Mouse (Mus musculus) small intestine, adult 2 months (tissue): ENCODE results near the gene Zswim9.

Source experiments
- CTCF ChIP-seq: fragments of 200-500 bp; IDR thresholded peaks from 2 replicates; pipeline ENCODE4 v1.5.1; 2012; ENCODE audit warnings: low read depth, mild to moderate bottlenecking, control low read depth, inconsistent platforms, low read length, moderate library complexity, mixed read lengths; ENCODE audit not compliant: insufficient replicate concordance, insufficient read length; ENCODE audit errors: extremely low read depth
- POLR2A ChIP-seq: fragments of 200-500 bp; IDR thresholded peaks from 2 replicates; pipeline ENCODE4 v1.6.1; 2012; ENCODE audit warnings: low read depth, mild to moderate bottlenecking, control low read depth, inconsistent platforms, low read length, moderate library complexity

GRCm38 (mm10) chr7:13212720-13213119 lies 65.8 kb downstream of the Zswim9 start, which contains the start of gene Vmn1r89:
- TF ChIP-seq POLR2A (no peak), CTCF (no peak)
